Mouse (Mus musculus): Measurements from ENCODE around the gene Irf2bp1.

The Irf2bp1 gene

GRCm38 (mm10) chr7:19028067-19028466 is 24.2 kb downstream of the Irf2bp1 start:
- no peak for DNase-seq (ENCODE audit: low spot score in 2 of 2)

GRCm38 (mm10) chr7:19029084-19029653 is 25.3 kb downstream of the Irf2bp1 start:
- peak; percentile 62 to 86 for DNase-seq (ENCODE audit: low spot score in 2 of 2)

GRCm38 (mm10) chr7:19031641-19032040 is 27.8 kb downstream of the Irf2bp1 start:
- no peak for DNase-seq (ENCODE audit: low spot score in 2 of 2)

GRCm38 (mm10) chr7:19044616-19045015 is 40.8 kb downstream of the Irf2bp1 start:
- no peak for DNase-seq (ENCODE audit: low spot score in 2 of 2)

GRCm38 (mm10) chr7:19046286-19047069 is 42.6 kb downstream of the Irf2bp1 start:
- no peak for DNase-seq (ENCODE audit: low spot score in 2 of 2)

GRCm38 (mm10) chr7:19048006-19048527 is 44.2 kb downstream of the Irf2bp1 start:
- no peak for DNase-seq (ENCODE audit: low spot score in 2 of 2)

GRCm38 (mm10) chr7:19049252-19049651 is 45.4 kb downstream of the Irf2bp1 start:
- DNase-seq (ENCODE audit: low spot score in 2 of 2): no peak

GRCm38 (mm10) chr7:19050172-19050571 is 46.3 kb downstream of the Irf2bp1 start:
- DNase-seq (ENCODE audit: low spot score in 2 of 2): no peak

- DNase-seq (ENCODE audit: low spot score in 2 of 2): no peak
These were observed 47.3 kb downstream of the Irf2bp1 start for GRCm38 (mm10) chr7:19051161-19051560.

- no peak for DNase-seq (ENCODE audit: low spot score in 2 of 2)
These were observed 48.7 kb downstream of the Irf2bp1 start for GRCm38 (mm10) chr7:19052345-19053135.

- peak in 1 of 2 experiments; percentile 56 for DNase-seq (ENCODE audit: low spot score in 2 of 2)
These were observed 49.3 kb downstream of the Irf2bp1 start for GRCm38 (mm10) chr7:19053136-19053532.

GRCm38 (mm10) chr7:19054047-19054776 is 50.4 kb downstream of the Irf2bp1 start, which contains the start of gene Rsph6a:
Gene Rsph6a (plus strand): TSS chr7:19054690.
- no peak for DNase-seq (ENCODE audit: low spot score in 2 of 2)

GRCm38 (mm10) chr7:19054777-19055076 is 50.9 kb downstream of the Irf2bp1 start:
- DNase-seq (ENCODE audit: low spot score in 2 of 2): peak in 1 of 2 experiments; percentile 62

GRCm38 (mm10) chr7:19055108-19055507 is 51.3 kb downstream of the Irf2bp1 start:
- DNase-seq (ENCODE audit: low spot score in 2 of 2): peak in 1 of 2 experiments; percentile 58
